Mouse (Mus musculus): ENCODE measurements around the gene Mrpl46. TPM values are rescaled to one million over a fixed set of nuclear protein-coding genes. Genes with fewer than 3 reads are reported as not detected.

Mrpl46 gene
- polyA plus RNA-seq, 1 experiment, result 36.5 TPM

GRCm38 (mm10) chr7:78739351-78740000, 43.9 kb downstream of the Mrpl46 start:
- DNase-seq, result no peak

DNA sequence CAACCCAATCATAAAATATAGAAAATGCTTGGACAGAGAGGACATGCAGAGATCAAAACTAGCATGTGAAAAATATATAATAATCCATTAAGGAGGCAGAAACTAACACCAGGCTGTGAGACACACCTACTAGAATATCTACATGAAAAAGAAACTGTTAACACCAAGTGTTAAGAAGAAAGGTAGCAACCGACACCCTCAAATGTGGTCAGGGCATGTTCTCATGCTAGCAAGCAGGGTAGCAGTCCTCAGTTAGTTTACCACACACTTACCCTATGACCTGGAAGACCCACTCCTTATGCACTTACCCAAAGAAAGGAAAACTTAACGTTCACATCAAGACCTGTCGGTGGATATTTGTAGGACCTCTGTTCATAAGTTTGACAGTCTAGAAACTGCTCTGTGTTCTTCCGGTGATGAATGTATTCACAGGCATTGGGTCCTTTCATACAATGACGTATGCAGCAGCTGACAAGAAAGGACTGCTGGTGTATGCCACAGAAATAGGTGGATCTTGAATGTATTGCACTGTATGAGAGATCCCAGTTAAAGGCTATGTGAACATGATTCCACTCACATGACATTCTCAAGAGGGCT, 45.6 kb downstream of the Mrpl46 start, which contains the start of gene Ntrk3:
TSS of gene Ntrk3 (minus strand) at position 399 of the 597 bp plus-strand sequence.
- Histone ChIP-seq H3K4me3 (ENCODE audit: insufficient read depth, low read depth, low read length) (no peak within 1 kb of the TSS), H3K27ac (ENCODE audit: insufficient read depth, low read depth, low read length) (no peak within 1 kb of the TSS), H3K27me3 (replicated peaks; ENCODE audit: control insufficient read depth, insufficient read depth, low read length) (no peaks in the 10 kb centered on the region), H3K36me3 (ENCODE audit: control insufficient read depth, insufficient read depth, low read length) (no peaks in the 10 kb centered on the region), H3K4me1 (ENCODE audit: control insufficient read depth, insufficient read depth, low read length) (no peaks in the 10 kb centered on the region)
- no peak for DNase-seq
- WGBS, result 87% methylated on average over 5 of the region's 5 CpGs
- TF ChIP-seq POLR2A (IDR thresholded peaks at IDR 0.05; ENCODE audit: low read depth, low read length) (no peak), CTCF (conservative IDR thresholded peaks at IDR 0.05; ENCODE audit: insufficient read depth, insufficient read length, low read depth, low read length) (no peak)

More at GRCm38 (mm10) chr7:78739351-78740000, 43.9 kb downstream of the Mrpl46 start:
- WGBS, result 68% methylated on average over 8 of the region's 8 CpGs
- Histone ChIP-seq H3K27ac (ENCODE audit: insufficient read depth, low read depth, low read length) (no peak overlapping the region), H3K27me3 (replicated peaks; ENCODE audit: control insufficient read depth, insufficient read depth, low read length) (no peaks in the 10 kb centered on the region), H3K36me3 (ENCODE audit: control insufficient read depth, insufficient read depth, low read length) (no peaks in the 10 kb centered on the region), H3K4me3 (ENCODE audit: insufficient read depth, low read depth, low read length) (no peak overlapping the region), H3K4me1 (ENCODE audit: control insufficient read depth, insufficient read depth, low read length) (no peaks in the 10 kb centered on the region)
- TF ChIP-seq POLR2A (IDR thresholded peaks at IDR 0.05; ENCODE audit: low read depth, low read length), result no peak
- no peak for TF ChIP-seq CTCF (conservative IDR thresholded peaks at IDR 0.05; ENCODE audit: insufficient read depth, insufficient read length, low read depth, low read length)

DNA sequence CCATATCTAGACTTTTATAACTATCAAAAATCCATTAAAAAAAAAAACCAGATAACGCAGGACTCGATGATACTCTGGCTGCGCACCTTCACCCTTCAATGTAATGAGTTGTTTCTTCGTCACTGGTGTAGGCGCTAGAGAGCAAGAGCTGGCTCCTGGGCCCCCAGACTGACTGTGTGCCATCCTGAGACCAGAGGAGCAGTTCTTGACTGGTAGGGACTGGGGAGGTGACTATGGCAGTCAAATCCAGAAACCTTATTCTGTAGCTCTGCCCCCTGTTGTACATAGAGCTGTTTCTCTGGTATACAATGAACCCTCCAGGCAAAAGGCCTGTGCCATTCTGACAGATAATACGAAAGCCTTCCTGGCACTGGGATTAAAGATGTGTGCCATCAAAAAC, 46.1 kb downstream of the Mrpl46 start:
- no peak overlapping the region for H3K4me3 ChIP-seq (ENCODE audit: insufficient read depth, low read depth, low read length)
- WGBS, result 93% methylated on average over 6 of the region's 6 CpGs

DNA sequence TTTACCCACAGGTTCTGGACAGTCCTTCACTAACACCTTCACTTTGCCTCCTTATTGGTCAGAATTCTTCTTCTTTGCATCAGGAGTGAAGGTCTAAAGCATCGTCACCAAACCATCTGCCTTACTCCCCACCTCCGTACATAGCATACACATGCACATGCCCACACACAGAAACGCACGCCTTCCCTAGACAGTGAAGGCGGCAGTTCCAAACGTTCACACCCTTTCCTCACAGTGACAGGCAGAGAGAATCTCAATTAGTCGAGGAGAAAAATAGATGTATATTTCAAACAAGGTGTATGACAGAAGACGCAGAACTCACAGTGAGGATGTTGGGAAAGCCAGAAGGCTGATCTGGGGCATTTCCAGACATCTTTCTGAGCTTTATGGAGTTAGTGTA, 51.9 kb downstream of the Mrpl46 start:
- Histone ChIP-seq H3K27ac (ENCODE audit: insufficient read depth, low read depth, low read length) (no peak overlapping the region), H3K4me3 (ENCODE audit: insufficient read depth, low read depth, low read length) (no peak overlapping the region), H3K36me3 (ENCODE audit: control insufficient read depth, insufficient read depth, low read length) (no peaks in the 10 kb centered on the region), H3K4me1 (ENCODE audit: control insufficient read depth, insufficient read depth, low read length) (no peaks in the 10 kb centered on the region), H3K27me3 (replicated peaks; ENCODE audit: control insufficient read depth, insufficient read depth, low read length) (no peaks in the 10 kb centered on the region; the same call in 1 of the 2 replicates)
- no peak for DNase-seq
- 74% methylated on average over 8 of the region's 8 CpGs for whole genome bisulfite sequencing
- TF ChIP-seq CTCF (conservative IDR thresholded peaks at IDR 0.05; ENCODE audit: insufficient read depth, insufficient read length, low read depth, low read length) (no peak), POLR2A (IDR thresholded peaks at IDR 0.05; ENCODE audit: low read depth, low read length) (no peak)

More for the DNA sequence above, 46.1 kb downstream of the Mrpl46 start:
- H3K27ac ChIP-seq (ENCODE audit: insufficient read depth, low read depth, low read length), result no peak overlapping the region
- no peak for DNase-seq
- no peaks in the 10 kb centered on the region for H3K4me1 ChIP-seq (ENCODE audit: control insufficient read depth, insufficient read depth, low read length)
- no peaks in the 10 kb centered on the region for H3K27me3 ChIP-seq (replicated peaks; ENCODE audit: control insufficient read depth, insufficient read depth, low read length)
- TF ChIP-seq CTCF (conservative IDR thresholded peaks at IDR 0.05; ENCODE audit: insufficient read depth, insufficient read length, low read depth, low read length) (no peak), POLR2A (IDR thresholded peaks at IDR 0.05; ENCODE audit: low read depth, low read length) (no peak)
- H3K36me3 ChIP-seq (ENCODE audit: control insufficient read depth, insufficient read depth, low read length), result no peaks in the 10 kb centered on the region

Other genes with a start within 250 kb of the Mrpl46 start
- 9.0 and 9.7 TPM in 2 replicates for gene Ntrk3, start 45.5 kb downstream of the Mrpl46 start, polyA plus RNA-seq (2012; rRNA removed)
- gene Mrps11, start 412 bp downstream of the Mrpl46 start, polyA plus RNA-seq (2012; rRNA removed), result 60.6 and 69.4 TPM in 2 replicates
- gene Det1, start 63.7 kb upstream of the Mrpl46 start, polyA plus RNA-seq (2012; rRNA removed), result 10.6 and 11.2 TPM in 2 replicates
- gene Aen, start 112.3 kb upstream of the Mrpl46 start, polyA plus RNA-seq (2012; rRNA removed), result 20.1 and 20.7 TPM in 2 replicates
- 10.9 and 12.5 TPM in 2 replicates for gene Isg20, start 129.9 kb upstream of the Mrpl46 start, polyA plus RNA-seq (2012; rRNA removed)

Data from kidney, adult 2 months (tissue).